Mouse (Mus musculus): ENCODE data around the gene Dgkh. TPM values are rescaled to one million over a fixed set of nuclear protein-coding genes. Genes with fewer than 3 reads are reported as not detected.

Gene Dgkh
- total RNA-seq, 2 experiments from 2014 or later: 10.5 to 12.3 TPM

DNA sequence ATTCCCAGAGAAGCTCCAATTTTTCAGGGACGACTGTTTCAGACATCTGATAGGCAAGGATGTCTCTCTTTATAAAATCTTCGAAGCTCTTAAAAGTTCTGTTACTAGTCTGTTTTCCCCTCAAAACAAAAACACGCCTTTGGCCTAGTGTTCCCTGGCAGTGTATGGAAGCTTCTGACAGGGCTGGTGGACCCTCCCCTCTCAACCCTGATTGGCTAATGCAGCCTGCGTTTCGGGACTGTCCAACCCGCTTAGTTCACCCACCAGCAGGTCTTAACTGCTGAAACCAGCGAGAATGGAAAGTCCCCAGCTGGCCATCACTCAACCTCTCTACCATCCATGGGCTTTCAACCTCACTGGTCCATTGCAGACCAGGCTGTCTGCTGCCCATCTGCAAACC, 91.3 kb downstream of the Dgkh start:
- DNase-seq: no peak
- intact Hi-C loops (cut with DNase I): no loop called here

DNA sequence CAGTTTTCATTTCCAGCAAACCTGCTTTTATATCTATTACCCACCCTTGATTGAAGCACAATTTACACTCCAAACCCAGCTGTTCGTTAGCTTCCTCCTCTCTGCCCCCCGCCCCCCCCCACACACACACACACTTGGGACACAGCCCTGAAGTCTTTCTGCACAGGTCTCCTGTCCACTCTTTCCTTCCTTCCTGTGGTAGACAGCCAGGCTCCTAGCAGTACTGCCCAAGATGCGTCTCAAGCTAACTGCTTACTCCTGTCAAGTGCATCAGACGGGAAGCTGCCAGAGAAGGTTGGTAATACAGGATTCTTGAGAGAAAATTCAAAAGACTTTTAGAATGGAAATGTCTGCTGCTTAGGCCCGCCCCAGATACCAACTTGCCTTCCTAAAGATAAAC, 92.9 kb downstream of the Dgkh start:
- no peak for DNase-seq
- intact Hi-C loops (cut with DNase I): no loop called here

DNA sequence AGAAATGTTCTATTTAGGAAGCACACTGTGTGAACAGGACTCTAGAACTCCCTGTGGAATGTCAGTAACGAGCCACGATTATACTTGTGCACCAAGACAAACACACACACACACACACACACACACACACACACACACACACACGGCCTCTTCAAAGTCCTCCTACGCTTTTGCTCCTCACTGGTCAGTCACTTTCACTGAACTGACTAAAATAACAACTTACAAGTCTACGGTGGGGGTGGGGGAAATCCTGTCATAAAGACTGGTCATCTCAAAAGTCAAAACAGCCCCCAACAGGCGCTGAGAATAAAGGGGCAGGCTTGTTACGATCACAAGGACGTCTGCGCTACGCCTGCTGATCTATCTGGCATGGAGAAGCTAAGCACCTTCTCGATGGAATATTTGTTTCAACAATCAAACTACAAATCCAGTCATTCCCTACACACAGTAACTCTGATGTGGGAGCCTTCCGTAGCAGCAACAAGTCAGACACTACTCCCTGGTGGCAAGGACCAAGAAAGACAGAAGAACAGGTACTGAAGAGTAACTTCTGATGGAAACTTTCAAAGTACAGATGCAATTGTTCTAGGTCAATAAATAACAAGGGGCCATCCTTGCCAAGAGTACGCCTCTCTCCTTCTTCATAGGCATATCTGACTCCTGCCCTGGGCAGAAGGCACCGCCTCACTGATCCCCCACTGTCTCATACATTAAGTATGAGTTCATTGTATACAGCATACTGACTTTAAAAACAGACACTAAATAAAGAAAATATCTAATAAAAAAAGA, 96.8 kb downstream of the Dgkh start:
- intact Hi-C loops (cut with DNase I): no loop called here
- DNase-seq: no peak

DNA sequence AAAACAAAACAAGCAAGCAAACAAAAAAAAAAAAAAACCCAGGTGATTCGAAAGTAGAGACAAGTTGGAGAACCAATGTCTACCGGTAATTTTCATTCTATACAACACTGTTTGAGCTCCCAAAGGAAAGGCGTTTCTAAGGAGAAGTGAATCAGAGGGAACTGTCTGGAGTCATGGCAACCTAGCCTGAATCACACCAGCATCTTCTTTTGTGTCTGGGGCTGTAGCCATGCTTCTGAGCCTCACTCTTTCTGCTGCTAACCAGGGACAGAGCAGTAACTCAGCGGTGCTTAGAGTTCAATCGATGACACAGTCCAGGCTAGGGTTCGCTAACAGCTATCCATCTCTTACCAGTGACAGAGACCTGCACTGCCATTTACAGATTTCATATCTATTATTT, 99.8 kb downstream of the Dgkh start:
- no peak for DNase-seq
- intact Hi-C loops (cut with DNase I): no loop called here

DNA sequence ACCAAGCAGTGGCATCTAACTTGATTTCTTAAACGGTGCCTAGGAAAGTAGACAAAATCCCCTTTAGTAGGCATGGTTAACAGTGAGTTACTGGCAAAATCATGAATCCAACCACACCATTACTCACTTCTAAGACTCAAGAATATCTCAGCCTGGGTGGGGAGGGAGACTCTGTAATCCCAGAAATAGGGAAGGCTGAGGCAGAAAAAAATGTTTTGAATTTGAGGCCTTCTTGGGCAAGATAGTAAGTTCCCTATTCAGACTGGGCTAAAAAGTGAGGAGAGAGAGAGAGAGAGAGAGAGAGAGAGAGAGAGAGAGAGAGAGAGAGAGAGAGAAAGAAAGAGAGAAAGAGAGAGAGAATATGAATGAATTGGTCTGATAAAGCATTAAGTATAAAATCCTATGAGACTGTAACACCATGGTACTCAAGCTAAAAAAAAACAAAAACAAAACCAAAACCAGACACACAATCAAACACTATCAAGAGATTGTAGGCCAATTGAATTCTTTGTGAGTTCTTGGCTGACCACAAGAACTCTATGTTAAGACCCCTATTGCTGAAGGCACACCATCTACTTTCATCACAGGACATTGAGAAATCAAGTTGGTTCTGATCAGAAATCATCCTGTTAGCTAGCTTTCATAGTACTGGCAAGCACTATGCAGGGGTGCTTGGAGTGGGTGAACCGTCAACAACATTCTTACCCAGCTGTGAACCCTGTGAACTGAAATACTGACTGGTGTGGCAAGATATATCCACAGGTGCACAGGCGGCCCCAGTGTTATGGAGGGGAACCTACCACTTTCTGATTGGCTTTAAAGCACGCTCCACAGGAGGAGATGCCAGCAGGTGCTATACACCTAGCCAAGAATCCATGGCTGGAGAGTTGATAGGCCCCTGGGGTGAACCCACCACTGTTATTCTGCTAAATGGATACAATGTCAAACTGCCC, 101.4 kb downstream of the Dgkh start:
- intact Hi-C loops (cut with DNase I): no loop called here

DNA sequence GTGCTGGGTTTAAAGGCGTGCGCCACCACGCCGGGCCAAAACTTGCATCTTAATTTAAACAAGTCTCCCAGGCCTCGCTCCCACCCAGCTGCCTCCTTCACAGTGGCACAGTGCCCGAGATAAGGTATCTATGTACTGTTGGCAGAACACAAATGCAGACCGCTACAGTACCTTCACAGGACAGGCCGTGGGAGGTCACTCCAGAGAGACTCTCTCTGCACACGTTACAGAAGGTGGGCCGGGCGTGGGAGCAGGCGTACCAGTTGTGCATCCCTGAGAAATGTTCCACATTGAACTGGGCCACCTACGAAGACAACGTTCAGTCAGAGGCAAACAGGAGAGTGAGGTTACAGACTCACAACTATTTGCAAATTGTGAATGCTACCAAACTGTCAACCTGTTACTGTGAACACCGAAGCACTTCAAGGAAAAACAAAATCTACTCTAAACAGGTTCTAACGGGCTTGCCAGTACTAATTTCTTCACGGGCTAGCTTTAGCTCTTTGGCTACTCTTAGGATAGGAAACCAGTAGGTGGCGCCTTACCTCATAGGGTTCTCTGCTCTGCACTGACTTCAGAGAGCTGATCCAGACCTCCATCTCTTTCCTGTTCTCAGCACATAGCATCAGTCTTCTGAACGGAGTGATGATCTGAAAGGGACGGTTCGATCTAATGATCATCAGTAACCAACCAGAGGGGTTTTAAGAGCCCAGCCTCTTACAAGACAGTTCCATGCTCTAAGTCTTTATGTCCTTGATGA, 104.9 kb downstream of the Dgkh start:
- DNase-seq: peak; percentile 18 to 43
- intact Hi-C loops (cut with DNase I): no loop called here

More for the DNA sequence above, 101.4 kb downstream of the Dgkh start:
- no peak for DNase-seq

DNA sequence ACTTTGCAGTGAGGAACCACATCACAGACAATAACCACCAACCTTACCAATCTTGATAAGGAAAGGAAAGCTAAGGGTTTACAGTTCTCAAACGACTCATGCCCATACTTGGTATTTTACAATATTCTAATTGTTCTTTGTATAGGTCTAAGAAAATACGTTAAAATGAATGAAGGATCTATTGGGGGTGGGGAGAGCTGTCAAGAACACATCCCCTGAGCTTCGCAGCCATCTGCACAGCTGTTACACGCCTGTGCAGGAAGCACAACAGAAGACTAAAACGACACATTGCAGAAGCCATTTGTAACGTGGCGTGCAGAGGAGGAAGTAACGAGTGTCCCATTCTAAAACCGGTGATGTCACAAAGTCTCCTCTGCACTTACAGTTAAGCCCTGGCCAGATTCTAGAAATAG, 113.7 kb downstream of the Dgkh start:
- no peak for DNase-seq
- intact Hi-C loops (cut with DNase I): no loop called here

DNA sequence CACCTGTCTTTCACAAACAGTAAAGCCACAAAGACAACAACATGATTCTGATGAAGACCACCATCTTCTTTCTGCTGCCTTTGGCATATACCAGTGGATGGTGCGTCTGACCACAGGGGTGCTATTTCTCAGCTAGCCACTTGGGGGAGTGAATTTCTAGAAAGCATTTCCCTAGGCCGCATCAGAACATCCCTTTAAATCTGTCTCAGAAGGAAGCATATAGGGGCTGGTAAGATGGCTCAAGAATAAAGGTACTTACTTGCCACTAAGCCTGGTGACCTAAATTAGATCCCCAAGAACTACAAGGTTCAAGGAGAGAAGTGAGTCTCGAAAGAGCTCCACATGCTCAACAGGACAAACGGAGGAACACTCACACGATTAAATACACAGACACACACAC, 119.0 kb downstream of the Dgkh start:
- intact Hi-C loops (cut with DNase I): no loop called here
- no peak for DNase-seq

DNA sequence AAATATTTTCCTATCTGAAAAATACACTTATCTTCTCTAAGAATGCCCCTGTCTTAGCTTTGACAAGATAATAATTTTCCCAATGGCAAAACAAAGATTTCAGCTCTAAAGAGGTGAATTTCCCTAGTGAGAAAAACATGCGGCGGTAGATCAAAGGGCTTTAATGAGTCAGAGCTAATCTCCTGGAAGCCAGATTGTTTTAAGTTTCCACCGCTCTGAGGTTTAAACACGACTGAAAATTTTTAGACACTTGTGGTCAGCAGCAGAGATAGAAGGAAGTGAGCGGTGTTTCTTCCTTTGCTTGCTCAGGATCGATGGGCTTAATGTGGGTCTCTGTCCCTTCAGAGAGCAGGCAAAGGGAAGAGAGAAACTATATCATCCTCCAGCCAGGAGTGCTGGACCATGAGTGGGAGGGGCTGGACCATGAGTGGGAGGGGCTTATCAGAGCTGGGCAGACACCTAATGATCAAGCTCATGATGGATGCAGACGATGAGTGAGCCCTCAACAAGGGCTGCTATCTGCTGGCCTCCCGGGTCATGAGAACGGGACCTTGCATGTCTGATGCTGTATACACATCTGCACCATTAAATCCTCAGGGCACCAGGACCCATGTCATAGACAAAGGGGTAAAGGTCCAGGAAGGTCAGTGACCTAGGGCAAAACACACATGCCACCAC, 120.3 kb downstream of the Dgkh start:
- intact Hi-C loops (cut with DNase I): no loop called here
- DNase-seq: no peak

DNA sequence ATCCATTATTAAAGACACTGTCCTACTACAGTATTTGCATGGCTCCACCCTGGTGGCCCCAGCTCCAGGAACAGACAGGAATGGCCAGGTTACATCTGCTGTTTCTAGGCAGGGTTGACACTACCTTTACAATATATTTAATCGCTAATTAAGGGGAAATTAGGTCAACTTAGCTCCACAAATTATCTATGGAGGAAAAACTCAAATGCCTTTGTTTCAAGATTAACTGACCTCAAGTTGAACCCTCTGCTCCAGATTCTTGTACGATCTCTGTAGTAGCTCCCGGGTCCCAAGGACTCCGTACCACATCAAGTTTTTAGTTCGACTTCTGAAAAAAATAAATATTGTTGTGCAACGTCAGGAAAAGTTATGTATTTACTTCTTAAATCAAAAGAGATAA, 137.7 kb downstream of the Dgkh start:
- no peak for DNase-seq
- intact Hi-C loops (cut with DNase I): no loop called here

DNA sequence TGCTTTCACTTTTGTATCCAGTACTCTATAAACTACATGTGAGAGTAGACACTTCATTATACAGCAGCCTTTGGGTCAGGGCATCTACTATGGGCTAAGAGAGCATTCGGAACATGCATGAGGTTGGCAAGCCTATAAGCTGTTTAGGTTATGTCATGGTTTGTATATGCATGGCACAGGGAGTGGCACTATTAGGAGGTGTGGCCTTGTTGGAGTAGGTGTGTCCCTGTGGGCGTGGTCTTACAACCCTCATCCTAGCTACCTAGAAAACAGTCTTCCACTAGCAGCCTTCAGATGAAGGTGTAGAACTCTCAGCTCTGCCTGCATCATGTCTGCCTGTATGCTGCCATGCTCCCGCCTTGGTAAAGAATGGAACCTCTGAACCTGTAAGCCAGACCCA, 139.6 kb downstream of the Dgkh start:
- no peak for DNase-seq
- intact Hi-C loops (cut with DNase I): no loop called here

DNA sequence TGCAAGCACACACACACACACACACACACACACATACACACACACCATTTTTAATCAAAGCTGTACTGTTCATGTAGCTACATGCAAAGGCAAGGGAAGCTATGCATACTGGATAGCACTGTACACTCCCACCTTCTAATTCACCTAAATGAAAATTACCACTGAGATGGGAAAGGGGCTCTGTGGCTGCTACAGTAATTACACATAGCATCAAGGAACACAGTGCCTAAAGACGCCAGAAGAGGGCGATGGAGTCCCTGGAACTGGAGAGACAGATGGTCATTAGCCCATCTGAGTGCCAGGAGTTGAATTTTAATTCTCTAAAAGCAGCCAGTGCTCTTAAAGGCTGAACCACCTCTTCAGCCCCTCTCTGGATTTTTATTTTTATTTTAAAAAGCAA, 142.2 kb downstream of the Dgkh start:
- peak; percentile 23 to 54 for DNase-seq
- intact Hi-C loops (cut with DNase I): no loop called here

DNA sequence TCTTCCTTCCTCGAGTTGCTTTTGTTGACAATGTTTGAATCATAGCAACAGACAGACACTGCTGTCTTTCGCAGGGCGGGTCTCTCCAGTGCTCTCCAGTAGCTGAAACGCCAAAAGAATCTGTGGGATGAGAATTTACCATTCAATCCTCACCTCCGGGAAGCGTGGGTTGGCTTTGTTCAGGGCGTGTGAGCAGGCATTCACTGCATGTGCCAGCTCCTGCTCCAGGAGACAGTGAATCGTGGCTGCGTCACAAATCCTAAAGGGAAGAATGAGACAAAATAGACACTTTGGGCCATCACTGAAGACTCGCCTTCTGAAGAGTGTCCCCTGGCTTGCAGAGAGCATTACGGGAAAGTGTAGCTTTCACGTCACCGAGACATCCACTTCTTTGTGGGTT, 148.4 kb downstream of the Dgkh start:
- no peak for DNase-seq
- intact Hi-C loops (cut with DNase I): loop anchor here (5.0 kb wide), 1 partner anchor 52 kb away; no protein-coding TSS in a partner anchor

DNA sequence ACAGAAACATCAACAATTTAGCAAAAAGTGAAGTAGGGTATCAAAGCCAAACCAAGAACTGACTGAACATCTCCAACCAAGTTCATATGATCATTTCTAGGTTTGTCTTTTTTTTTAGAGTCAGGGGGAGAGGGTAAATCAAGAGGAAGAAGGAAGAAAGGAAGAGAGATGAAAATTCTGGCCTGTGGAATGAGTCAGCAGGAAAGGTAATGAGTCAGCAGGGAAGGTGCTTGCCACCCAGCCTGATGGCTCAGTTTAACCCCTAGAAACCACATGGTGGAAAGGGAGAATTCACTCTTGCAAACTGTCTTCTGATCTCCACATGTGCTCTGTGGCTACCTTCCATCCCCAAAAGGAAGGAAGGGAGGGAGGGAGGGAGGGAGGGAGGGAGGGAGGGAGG, 149.4 kb downstream of the Dgkh start:
- no peak for DNase-seq
- intact Hi-C loops (cut with DNase I): loop anchor here (5.0 kb wide), 1 partner anchor 51 kb away; no protein-coding TSS in a partner anchor

DNA sequence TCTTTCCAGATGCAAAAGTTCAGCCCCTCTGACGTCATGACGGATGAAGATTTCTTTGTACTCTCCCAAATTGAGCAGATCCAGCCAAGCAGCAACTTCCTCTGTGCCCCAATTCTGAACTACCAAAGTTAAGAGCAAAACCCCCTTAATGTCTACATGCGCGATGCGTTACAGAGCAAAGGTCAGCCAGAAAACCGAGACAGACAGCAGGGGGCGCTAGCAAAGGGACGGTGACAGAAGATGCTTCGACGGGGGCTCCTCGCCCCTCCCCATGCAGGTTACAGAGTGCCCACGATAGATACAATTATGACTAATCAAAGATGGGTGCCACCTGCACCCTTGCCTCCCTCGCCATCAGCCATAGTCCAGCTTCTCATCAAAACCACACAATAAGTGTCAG, 156.7 kb downstream of the Dgkh start:
- intact Hi-C loops (cut with DNase I): no loop called here
- DNase-seq: no peak

DNA sequence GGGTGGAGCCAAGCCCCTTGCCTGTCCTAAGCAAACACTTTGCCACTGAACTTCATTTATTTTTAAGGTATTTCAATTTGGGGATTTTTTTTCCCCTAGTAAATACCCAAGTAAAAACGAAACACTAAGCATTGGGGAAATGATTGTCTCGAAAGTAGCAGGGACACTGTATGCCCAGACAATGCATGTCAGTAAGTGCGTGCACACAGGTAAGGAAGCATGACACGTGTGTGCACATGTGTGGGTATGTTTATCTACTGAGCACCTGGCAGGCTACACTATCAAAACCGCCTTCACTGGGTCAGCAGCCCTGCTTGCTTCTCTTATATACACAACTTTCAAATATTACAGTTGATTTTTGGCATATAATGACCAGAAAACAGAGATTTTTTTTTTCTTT, 164.2 kb downstream of the Dgkh start:
- intact Hi-C loops (cut with DNase I): no loop called here

DNA sequence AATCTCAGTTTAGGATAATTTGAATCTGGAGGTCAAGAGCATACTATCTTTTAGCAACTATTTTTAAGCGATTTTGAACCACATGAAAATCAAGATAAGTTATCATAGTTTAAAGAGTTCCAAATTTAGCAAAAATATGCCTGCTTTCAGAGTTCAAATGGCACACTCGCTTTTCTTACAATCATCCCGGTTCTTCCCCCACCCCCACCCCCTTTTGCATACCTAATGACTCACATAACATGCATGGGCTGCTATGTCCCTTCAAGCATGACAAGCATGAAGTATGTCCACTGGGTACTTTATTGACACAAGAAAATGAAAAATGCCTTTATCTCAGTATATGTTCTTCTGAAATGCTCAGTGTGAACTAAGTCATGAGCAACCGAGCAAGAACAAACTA, 166.1 kb downstream of the Dgkh start:
- intact Hi-C loops (cut with DNase I): no loop called here
- no peak for DNase-seq

More for the DNA sequence above, 164.2 kb downstream of the Dgkh start:
- DNase-seq: no peak

DNA sequence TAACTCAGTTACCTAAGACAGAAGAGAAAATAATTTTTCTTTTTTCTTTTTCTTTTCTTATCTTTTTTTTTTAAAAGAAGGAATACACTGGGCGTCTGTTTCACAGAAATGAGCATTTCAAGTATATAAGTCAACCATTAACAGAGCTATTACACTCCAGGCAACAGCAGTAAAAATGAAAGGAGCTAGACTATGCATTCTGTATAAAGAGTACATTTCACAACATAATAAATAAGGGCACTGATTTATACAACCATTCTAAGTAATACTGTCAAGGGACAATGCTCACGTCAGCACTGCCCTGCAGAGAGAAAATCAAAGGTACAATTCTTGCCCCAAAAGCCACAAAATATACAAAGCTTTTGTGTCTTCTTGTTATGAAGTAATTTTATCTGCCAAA, 168.3 kb downstream of the Dgkh start:
- intact Hi-C loops (cut with DNase I): no loop called here
- DNase-seq: no peak

DNA sequence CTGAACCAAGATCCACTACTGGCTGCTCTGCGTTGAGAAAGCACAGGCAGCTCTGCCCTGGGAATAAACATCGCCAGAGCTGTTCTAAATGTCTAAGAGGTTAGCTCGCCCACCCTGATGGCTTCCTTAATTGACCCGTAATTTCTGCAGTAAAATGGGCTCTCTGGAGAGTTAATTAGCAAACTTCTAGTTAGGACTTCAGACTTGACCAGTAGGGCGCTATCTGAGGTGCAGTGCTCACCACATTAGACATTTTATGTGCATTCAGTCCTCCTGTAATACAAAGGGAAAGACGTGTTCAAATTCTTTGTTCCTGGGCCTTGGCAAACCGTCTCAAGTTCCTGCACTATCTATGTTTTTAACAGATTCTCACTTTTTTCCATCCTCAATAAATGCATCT, 169.4 kb downstream of the Dgkh start:
- no peak for DNase-seq
- intact Hi-C loops (cut with DNase I): no loop called here

DNA sequence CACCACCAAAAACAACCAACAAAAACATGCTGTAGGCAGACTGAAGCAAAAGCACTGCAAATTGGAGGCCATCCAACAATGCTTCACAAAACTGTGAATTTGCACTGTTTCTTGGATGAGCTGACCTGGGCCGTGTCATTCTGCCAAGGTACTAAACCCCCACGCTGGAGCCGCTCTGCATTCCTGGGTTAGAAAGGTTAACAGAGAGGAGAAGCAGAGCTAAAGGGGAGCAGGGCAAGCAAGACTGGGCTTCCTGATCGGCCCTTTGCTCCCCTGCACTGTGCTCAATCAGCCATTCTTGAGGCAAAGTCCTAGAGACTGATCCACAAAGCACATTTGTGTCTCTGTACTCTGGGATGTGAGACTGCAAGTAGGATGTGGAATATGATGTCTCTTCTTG, 170.5 kb downstream of the Dgkh start:
- DNase-seq: no peak
- intact Hi-C loops (cut with DNase I): no loop called here

Measured in heart, postnatal 14 days (tissue).